Mouse (Mus musculus): ENCODE data around the gene Apex1.
A peak's percentile ranks its signal among the peaks of the same experiment; 100 is the strongest.
"Not testable (repeated sequence)": the region's sequence is repeated elsewhere in the genome, so short reads cannot be mapped to it uniquely, and the experiment has no call there.

Gene Apex1

GRCm38 (mm10) chr14:50970822-50971221, 46.1 kb downstream of the Apex1 start:
- DNase-seq, result no peak

GRCm38 (mm10) chr14:50973054-50973453, 48.3 kb downstream of the Apex1 start:
- not testable (repeated sequence) for DNase-seq

GRCm38 (mm10) chr14:50973700-50974099, 48.9 kb downstream of the Apex1 start:
- DNase-seq, result no peak

- no peak for DNase-seq
These were observed 50.2 kb downstream of the Apex1 start for GRCm38 (mm10) chr14:50975001-50975400.

- DNase-seq, result peak; percentile 44
These were observed 51.9 kb downstream of the Apex1 start for GRCm38 (mm10) chr14:50976674-50977073.
